Mouse (Mus musculus): ENCODE results near the gene Brwd1.
"Not testable (repeated sequence)": the region's sequence is repeated elsewhere in the genome, so short reads cannot be mapped to it uniquely, and the experiment has no call there.

Gene Brwd1

GRCm38 (mm10) chr16:96082301-96083178 lies at the start of gene Brwd1:
Brwd1 (minus strand) TSS chr16:96082526.
- no peak for DNase-seq (ENCODE audit: low read depth, low spot score)

- no peak for DNase-seq (ENCODE audit: low read depth, low spot score)
These were observed 46.1 kb upstream of the Brwd1 start for GRCm38 (mm10) chr16:96128466-96128865.

GRCm38 (mm10) chr16:96127657-96128344 lies 45.5 kb upstream of the Brwd1 start, which contains the start of gene Hmgn1:
Hmgn1 (minus strand) TSS chr16:96127729.
- DNase-seq (ENCODE audit: low read depth, low spot score) = peak; percentile 33

- DNase-seq (ENCODE audit: low read depth, low spot score) = no peak
These were observed 44.9 kb upstream of the Brwd1 start for GRCm38 (mm10) chr16:96127288-96127656.

GRCm38 (mm10) chr16:96126684-96127171 lies 44.4 kb upstream of the Brwd1 start:
- DNase-seq (ENCODE audit: low read depth, low spot score) = no peak

- DNase-seq (ENCODE audit: low read depth, low spot score) = no peak
These were observed 37.8 kb upstream of the Brwd1 start for GRCm38 (mm10) chr16:96120022-96120623.

GRCm38 (mm10) chr16:96114729-96115128 lies 32.4 kb upstream of the Brwd1 start:
- DNase-seq (ENCODE audit: low read depth, low spot score) = no peak

- no peak for DNase-seq (ENCODE audit: low read depth, low spot score)
These were observed 30.4 kb upstream of the Brwd1 start for GRCm38 (mm10) chr16:96112769-96113168.

- DNase-seq (ENCODE audit: low read depth, low spot score) = no peak
These were observed 28.5 kb upstream of the Brwd1 start for GRCm38 (mm10) chr16:96110655-96111345.

- DNase-seq (ENCODE audit: low read depth, low spot score) = no peak
These were observed 27.3 kb upstream of the Brwd1 start for GRCm38 (mm10) chr16:96109673-96110072.

GRCm38 (mm10) chr16:96103036-96103435 lies 20.7 kb upstream of the Brwd1 start:
- no peak for DNase-seq (ENCODE audit: low read depth, low spot score)

GRCm38 (mm10) chr16:96097811-96098210 lies 15.5 kb upstream of the Brwd1 start:
- not testable (repeated sequence) for DNase-seq (ENCODE audit: low read depth, low spot score)

GRCm38 (mm10) chr16:96095966-96096365 lies 13.6 kb upstream of the Brwd1 start:
- DNase-seq (ENCODE audit: low read depth, low spot score) = no peak

- DNase-seq (ENCODE audit: low read depth, low spot score) = no peak
These were observed 9.5 kb upstream of the Brwd1 start for GRCm38 (mm10) chr16:96091515-96092504.

GRCm38 (mm10) chr16:96088120-96088519 lies 5.8 kb upstream of the Brwd1 start:
- no peak for DNase-seq (ENCODE audit: low read depth, low spot score)

GRCm38 (mm10) chr16:96087436-96087835 lies 5.1 kb upstream of the Brwd1 start:
- DNase-seq (ENCODE audit: low read depth, low spot score) = no peak

- no peak for DNase-seq (ENCODE audit: low read depth, low spot score)
These were observed 4.7 kb upstream of the Brwd1 start for GRCm38 (mm10) chr16:96087001-96087400.

GRCm38 (mm10) chr16:96085597-96085996 lies 3.3 kb upstream of the Brwd1 start:
- no peak for DNase-seq (ENCODE audit: low read depth, low spot score)

GRCm38 (mm10) chr16:96083179-96083646 lies 887 bp upstream of the Brwd1 start:
- DNase-seq (ENCODE audit: low read depth, low spot score) = no peak

GRCm38 (mm10) chr16:96081742-96082241 lies 534 bp downstream of the Brwd1 start:
- DNase-seq (ENCODE audit: low read depth, low spot score) = no peak
